Mouse (Mus musculus) WW6 (cell line): Measurements from ENCODE around the gene Frmd4a.

Experiments
- DNase-seq: peaks from one replicate; pipeline ENCODE4 v3.0.0-alpha.2; 2013; ENCODE audit warnings: low read depth, low spot score

Gene Frmd4a

GRCm38 (mm10) chr2:4286390-4286901, 268.9 kb downstream of the Frmd4a start:
- DNase-seq = no peak

GRCm38 (mm10) chr2:4290475-4290874, 273.0 kb downstream of the Frmd4a start:
- no peak for DNase-seq

GRCm38 (mm10) chr2:4291100-4291499, 273.6 kb downstream of the Frmd4a start:
- DNase-seq = no peak

GRCm38 (mm10) chr2:4291671-4292070, 274.2 kb downstream of the Frmd4a start:
- no peak for DNase-seq

- DNase-seq = no peak
Observed at GRCm38 (mm10) chr2:4293726-4294125, 276.2 kb downstream of the Frmd4a start.

- no peak for DNase-seq
Observed at GRCm38 (mm10) chr2:4295641-4296040, 278.1 kb downstream of the Frmd4a start.

- no peak for DNase-seq
Observed at GRCm38 (mm10) chr2:4296881-4297280, 279.4 kb downstream of the Frmd4a start.

GRCm38 (mm10) chr2:4298325-4299215, 281.1 kb downstream of the Frmd4a start:
- no peak for DNase-seq

GRCm38 (mm10) chr2:4299593-4299992, 282.1 kb downstream of the Frmd4a start:
- DNase-seq = no peak

- no peak for DNase-seq
Observed at GRCm38 (mm10) chr2:4300383-4300811, 282.9 kb downstream of the Frmd4a start.

- DNase-seq = no peak
Observed at GRCm38 (mm10) chr2:4300816-4301215, 283.3 kb downstream of the Frmd4a start.

- DNase-seq = no peak
Observed at GRCm38 (mm10) chr2:4301256-4301655, 283.7 kb downstream of the Frmd4a start.

- no peak for DNase-seq
Observed at GRCm38 (mm10) chr2:4301692-4302091, 284.2 kb downstream of the Frmd4a start.

GRCm38 (mm10) chr2:4302119-4302518, 284.6 kb downstream of the Frmd4a start:
- DNase-seq = no peak

GRCm38 (mm10) chr2:4307076-4307475, 289.6 kb downstream of the Frmd4a start:
- DNase-seq = no peak

- no peak for DNase-seq
Observed at GRCm38 (mm10) chr2:4314545-4314944, 297.0 kb downstream of the Frmd4a start.

- DNase-seq = no peak
Observed at GRCm38 (mm10) chr2:4316589-4316988, 299.1 kb downstream of the Frmd4a start.

GRCm38 (mm10) chr2:4318134-4318533, 300.6 kb downstream of the Frmd4a start:
- DNase-seq = no peak

GRCm38 (mm10) chr2:4326241-4327010, 308.9 kb downstream of the Frmd4a start:
- DNase-seq = no peak

GRCm38 (mm10) chr2:4327011-4327340, 309.5 kb downstream of the Frmd4a start:
- no peak for DNase-seq

- DNase-seq = no peak
Observed at GRCm38 (mm10) chr2:4332441-4332840, 314.9 kb downstream of the Frmd4a start.

GRCm38 (mm10) chr2:4334201-4334600, 316.7 kb downstream of the Frmd4a start:
- DNase-seq = no peak

GRCm38 (mm10) chr2:4334936-4335335, 317.4 kb downstream of the Frmd4a start:
- DNase-seq = no peak
